Comparison of ENCODE assay signal across 9 mouse cellular contexts in genomic region chr9:51928116-51928515, GRCm38 (mm10). TPM values are rescaled to one million over a fixed set of nuclear protein-coding genes. Genes with fewer than 3 reads are reported as not detected.
DNase-seq lines count a peak whose midpoint lies in the region; ATAC-seq and TF ChIP-seq lines count a peak whose summit lies in the region.
"Had no signal": no experiment of that assay in that cellular context is flagged by ENCODE, and none has a peak within 500 bp of the region (broad histone marks: within the 10 kb centered on the region; RNA-seq: fewer than 3 reads in every experiment).

No protein-coding gene starts in this region.

- no peaks in the 10 kb centered on the region for H3K9me3 ChIP-seq in kidney, postnatal 0 days (replicated peaks; ENCODE audit: low read length)
- no peaks in the 10 kb centered on the region for H3K9me3 ChIP-seq in embryonic facial prominence, embryonic 10.5 days
- H3K9me3 ChIP-seq in midbrain, embryonic 16.5 days (replicated peaks; ENCODE audit: control insufficient read depth, low read length, poor library complexity, severe bottlenecking): no peaks in the 10 kb centered on the region

- H3K4me3 ChIP-seq in kidney, postnatal 0 days (replicated peaks; ENCODE audit: low read depth, low read length): no peak overlapping the region
- no peak overlapping the region for H3K4me3 ChIP-seq in embryonic facial prominence, embryonic 10.5 days
- no peak overlapping the region for H3K4me3 ChIP-seq in midbrain, embryonic 16.5 days (ENCODE audit: low read depth, low read length)
- H3K4me3 ChIP-seq in layer of hippocampus, adult 2 months: no peak overlapping the region
- H3K4me3 ChIP-seq: myocyte had no signal

- no peak for ATAC-seq in kidney, postnatal 0 days (replicated peaks; ENCODE audit: low FRiP score, low read depth)
- ATAC-seq in midbrain, embryonic 16.5 days: no peak

- no peak for TF ChIP-seq CTCF in kidney, postnatal 0 days (IDR thresholded peaks at IDR 0.05; ENCODE audit: low read depth)
- TF ChIP-seq CTCF in layer of hippocampus, adult 2 months (conservative IDR thresholded peaks at IDR 0.05): no peak

- H3K9ac ChIP-seq in kidney, postnatal 0 days (ENCODE audit: low read depth, low read length): no peak overlapping the region
- no peak overlapping the region for H3K9ac ChIP-seq in midbrain, embryonic 16.5 days (ENCODE audit: low read depth, low read length)

- H3K4me1 ChIP-seq in kidney, postnatal 0 days (replicated peaks; ENCODE audit: insufficient read depth, low read length): no peaks in the 10 kb centered on the region
- peaks cover 20% of the 10 kb centered on the region for H3K4me1 ChIP-seq in embryonic facial prominence, embryonic 10.5 days
- peaks cover 8% of the 10 kb centered on the region for H3K4me1 ChIP-seq in midbrain, embryonic 16.5 days (ENCODE audit: control insufficient read depth, insufficient read depth, low read length)

- H3K27me3 ChIP-seq in kidney, postnatal 0 days (ENCODE audit: insufficient read depth, low read length): no peaks in the 10 kb centered on the region
- no peaks in the 10 kb centered on the region for H3K27me3 ChIP-seq in embryonic facial prominence, embryonic 10.5 days (replicated peaks; ENCODE audit: low read depth, poor library complexity, severe bottlenecking)
- H3K27me3 ChIP-seq in midbrain, embryonic 16.5 days (ENCODE audit: control insufficient read depth, insufficient read depth, low read depth, low read length): no peaks in the 10 kb centered on the region

- DNase-seq in kidney, postnatal 0 days (ENCODE audit: low spot score): peak; percentile 25
- DNase-seq in kidney, postnatal 10 days: no peak
- DNase-seq in embryonic facial prominence, embryonic 10.5 days (ENCODE audit: low spot score): peak; percentile 38
- peak; percentile 20 for DNase-seq in gastrocnemius, postnatal 25 days
- DNase-seq in layer of hippocampus, adult 2 months (ENCODE audit: low spot score in 2 of 2): no peak
- no peak for DNase-seq in layer of hippocampus, adult 8-10 months (ENCODE audit: low spot score in 2 of 2)
- DNase-seq: kidney, postnatal 14 days had no signal

- WGBS in kidney, postnatal 0 days: 20% methylated on average over 10 of the region's 10 CpGs
- 40% methylated on average over 10 of the region's 10 CpGs for WGBS in embryonic facial prominence, embryonic 10.5 days
- WGBS in midbrain, embryonic 16.5 days: 38% methylated on average over 10 of the region's 10 CpGs

- no peak overlapping the region for H3K27ac ChIP-seq in kidney, postnatal 0 days
- no peak overlapping the region; the same call in 1 of the 2 replicates for H3K27ac ChIP-seq in embryonic facial prominence, embryonic 10.5 days (replicated peaks)
- H3K27ac ChIP-seq in midbrain, embryonic 16.5 days (ENCODE audit: low read length): peak overlapping the region; percentile 23; the same call in 1 of the 2 replicates
- no peak overlapping the region for H3K27ac ChIP-seq in layer of hippocampus, adult 2 months

- peak overlapping the region; percentile 13; the same call in 1 of the 2 replicates for H3K4me2 ChIP-seq in kidney, postnatal 0 days (ENCODE audit: low read length)
- H3K4me2 ChIP-seq in midbrain, embryonic 16.5 days (ENCODE audit: low read length): no peak overlapping the region; the same call in 1 of the 2 replicates

- H3K36me3 ChIP-seq in kidney, postnatal 0 days (ENCODE audit: insufficient read depth, low read length): no peaks in the 10 kb centered on the region
- H3K36me3 ChIP-seq in embryonic facial prominence, embryonic 10.5 days (replicated peaks): no peaks in the 10 kb centered on the region
- no peaks in the 10 kb centered on the region for H3K36me3 ChIP-seq in midbrain, embryonic 16.5 days (ENCODE audit: control insufficient read depth, insufficient read depth, low read length)

RNA-seq across cellular contexts. Expression of gene Fdx1, which starts 35.2 kb away (rescaled TPM):
- polyA plus RNA-seq in kidney, postnatal 0 days (2015; fragmentation: Nextera tagmentation; extraction: Ambion mirVana): 220 and 228 TPM in 2 replicates
- 53.9 and 59.5 TPM in 2 replicates for polyA plus RNA-seq in embryonic facial prominence, embryonic 10.5 days (2016; fragmentation: Nextera tagmentation; extraction: Ambion mirVana)
- total RNA-seq in gastrocnemius, postnatal 25 days (2021): 10 to 100 TPM; 42.1 to 48.2 TPM
- 36.9 and 37.0 TPM in 2 replicates for polyA plus RNA-seq in midbrain, embryonic 16.5 days (2015; fragmentation: Nextera tagmentation; extraction: Ambion mirVana)
- 10 to 100 TPM; 17.1 to 18.7 TPM for total RNA-seq in layer of hippocampus, adult 2 months (2021)
- total RNA-seq in layer of hippocampus, adult 8-10 months (2022): 10 to 100 TPM; 16.4 to 18.8 (median 17.4) TPM

Comparison
In these comparisons a context has a peak if more than half of its experiments do, and no peak if none do; other contexts are left out.
1. DNase-seq: peak in kidney, postnatal 0 days (single experiment), embryonic facial prominence, embryonic 10.5 days (single experiment) and gastrocnemius, postnatal 25 days (single experiment); none in kidney, postnatal 10 days (single experiment), layer of hippocampus, adult 2 months (0 of 2) and layer of hippocampus, adult 8-10 months (0 of 2).